Mouse (Mus musculus) adrenal gland, adult (tissue): Measurements from ENCODE around the gene Med16.

Experiments
- DNase-seq, 2 experiments: peaks; one replicate each; pipeline ENCODE4 v3.0.0; 2022 to 2023; ENCODE audit warnings: low spot score in 1 of 2; ENCODE audit not compliant: inconsistent age in 2 of 2

Gene Med16

DNA sequence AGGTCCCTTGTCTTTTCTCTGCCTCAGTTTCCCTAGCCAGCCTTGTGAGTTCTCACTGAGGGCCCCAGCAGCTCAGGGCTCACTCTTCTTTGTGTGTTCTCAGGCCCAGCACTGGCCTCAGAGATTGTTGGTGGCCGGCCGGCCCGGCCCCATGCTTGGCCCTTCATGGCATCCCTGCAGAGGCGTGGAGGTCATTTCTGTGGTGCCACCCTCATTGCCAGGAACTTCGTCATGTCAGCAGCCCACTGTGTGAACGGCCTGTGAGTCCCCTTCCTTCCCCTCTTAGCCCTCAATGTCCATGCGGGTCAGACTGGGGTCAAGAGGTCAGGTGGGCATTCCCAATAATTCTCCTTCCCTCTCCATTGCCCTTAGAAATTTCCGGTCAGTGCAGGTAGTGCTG lies 22.1 kb downstream of the Med16 start:
- DNase-seq: no peak

DNA sequence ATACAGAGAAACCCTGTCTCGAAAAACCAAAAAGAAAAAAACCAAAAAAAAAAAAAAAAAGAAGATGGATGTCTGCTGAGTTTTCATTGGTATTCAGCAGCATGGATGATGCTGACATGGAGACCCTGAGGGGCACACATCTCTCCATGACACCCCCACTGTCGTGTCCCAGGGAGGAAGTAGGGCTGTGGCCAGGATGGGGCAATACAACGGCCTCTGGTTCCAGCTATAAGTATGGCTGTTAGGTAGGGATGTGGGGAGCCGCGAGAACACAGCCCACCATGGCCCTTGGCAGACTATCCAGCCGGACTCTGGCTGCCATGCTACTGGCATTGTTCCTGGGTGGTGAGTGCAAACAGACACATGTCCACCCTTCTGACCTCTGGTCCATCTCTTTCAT lies 22.7 kb downstream of the Med16 start, which contains the start of gene Elane:
Gene Elane, plus strand, starts transcription at position 194 of the 400 bp plus-strand sequence.
- no peak for DNase-seq

DNA sequence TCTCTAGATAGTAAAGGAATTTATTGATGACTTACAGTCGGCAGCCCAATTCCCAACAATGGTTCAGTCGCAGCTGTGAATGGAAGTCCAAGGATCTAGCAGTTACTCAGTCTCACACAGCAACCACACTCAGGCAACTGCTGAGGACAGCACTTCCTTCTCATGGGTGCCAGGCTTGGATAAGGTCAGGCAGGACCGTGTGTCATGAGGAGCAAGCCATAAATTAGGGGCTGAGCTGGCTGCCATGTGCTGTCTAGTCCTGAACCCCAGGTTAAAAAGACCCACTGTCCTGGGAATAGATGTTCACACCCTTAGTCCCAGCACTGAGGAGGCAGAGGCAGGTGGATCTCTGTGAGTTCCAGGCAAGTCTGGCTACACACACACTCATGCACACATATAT lies 23.8 kb downstream of the Med16 start:
- DNase-seq: peak; percentile 45 to 77

DNA sequence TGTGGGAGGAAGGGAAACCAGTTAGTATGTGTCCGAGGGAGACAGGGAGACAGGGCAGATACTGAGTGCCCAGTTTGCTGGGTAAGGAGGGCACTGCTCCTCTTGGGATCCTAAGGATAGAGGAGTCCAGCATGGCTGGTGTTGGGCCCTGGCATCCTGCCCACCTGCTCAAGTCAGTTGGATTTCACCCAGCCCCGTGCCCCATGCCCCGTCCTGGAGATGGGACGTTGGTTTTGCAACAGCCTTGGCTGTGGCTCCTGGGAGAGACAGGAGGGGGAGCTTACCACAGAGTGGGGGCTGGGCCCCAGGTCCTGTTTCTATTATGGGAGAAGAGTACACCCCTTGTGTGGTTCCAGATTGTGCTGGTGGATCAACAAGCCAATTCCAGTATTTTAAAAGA lies 24.3 kb downstream of the Med16 start:
- peak; percentile 67 to 89 for DNase-seq

DNA sequence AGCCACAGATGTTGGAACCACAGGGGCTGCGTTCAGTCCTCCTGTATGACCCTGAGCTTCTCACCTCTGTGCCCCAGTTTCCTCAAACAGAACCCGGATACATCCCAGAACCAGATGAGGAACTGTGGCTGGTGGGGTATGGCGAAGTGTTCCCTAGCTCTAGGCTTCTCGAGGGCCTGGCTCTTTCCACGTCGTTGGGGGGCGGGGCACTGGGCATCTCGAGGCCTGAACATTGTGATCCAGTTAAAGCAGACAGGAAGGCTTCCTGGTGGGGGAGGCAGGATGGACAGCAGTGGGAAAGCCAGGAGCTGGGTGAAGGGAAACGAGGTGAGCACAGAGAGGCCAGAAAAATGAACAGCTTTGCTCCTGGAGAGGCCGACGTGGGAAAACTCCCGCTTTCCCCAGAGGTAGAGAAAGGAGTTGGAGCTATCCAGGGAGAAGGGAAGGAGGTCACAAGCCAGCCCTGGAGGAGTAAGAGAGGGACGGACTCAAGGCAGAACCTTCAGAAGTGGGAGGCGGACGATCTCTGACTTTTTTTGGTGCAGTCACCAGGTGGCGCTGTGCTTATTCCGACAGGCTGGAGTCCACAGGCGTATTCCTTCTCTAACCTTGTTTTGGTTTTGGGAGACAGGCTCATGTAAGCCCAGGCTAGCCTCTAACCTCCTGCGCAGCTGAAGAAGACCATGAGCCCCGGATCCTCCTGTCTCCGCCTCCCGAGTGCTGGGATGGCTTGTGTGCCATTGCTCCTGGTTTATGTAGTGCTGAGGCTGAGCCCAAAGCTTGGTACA lies 25.2 kb downstream of the Med16 start:
- DNase-seq: peak; percentile 79 to 94

DNA sequence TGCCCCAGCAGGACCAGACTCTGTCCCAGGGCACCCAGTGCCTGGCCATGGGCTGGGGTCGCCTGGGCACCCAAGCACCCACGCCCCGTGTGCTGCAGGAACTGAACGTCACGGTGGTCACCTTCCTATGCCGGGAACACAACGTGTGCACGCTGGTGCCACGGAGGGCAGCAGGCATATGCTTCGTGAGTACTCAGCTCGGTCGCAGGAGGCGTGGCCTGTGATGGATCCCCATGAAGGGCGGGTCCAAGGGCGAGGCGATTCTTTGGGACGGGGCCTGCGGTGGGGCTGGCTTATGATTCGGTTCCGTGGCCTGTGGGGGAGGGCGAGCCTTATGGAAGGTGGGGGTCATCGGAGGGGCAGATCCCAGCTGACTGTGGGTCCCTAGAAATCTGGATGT lies 26.7 kb downstream of the Med16 start:
- peak in 1 of 2 experiments; percentile 63 for DNase-seq

DNA sequence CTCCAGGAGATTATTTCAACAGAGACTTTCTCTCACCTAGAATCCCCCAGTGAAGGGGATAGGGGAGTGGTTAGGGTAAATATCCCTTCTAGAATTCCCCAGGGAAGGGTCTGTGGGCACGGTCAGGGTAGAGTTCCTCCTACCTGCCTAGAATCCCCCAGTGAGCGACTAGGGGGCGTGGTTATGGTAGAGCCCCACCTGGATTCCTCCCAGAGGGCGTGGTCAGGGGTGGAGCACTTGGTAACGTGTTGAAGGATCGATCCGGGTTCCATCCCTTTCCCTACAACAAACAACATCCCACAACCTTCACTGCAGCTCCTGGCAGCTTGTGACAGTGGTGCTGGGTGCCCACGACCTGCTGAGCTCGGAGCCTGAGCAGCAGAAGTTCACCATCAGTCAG lies 28.0 kb downstream of the Med16 start:
- no peak for DNase-seq

DNA sequence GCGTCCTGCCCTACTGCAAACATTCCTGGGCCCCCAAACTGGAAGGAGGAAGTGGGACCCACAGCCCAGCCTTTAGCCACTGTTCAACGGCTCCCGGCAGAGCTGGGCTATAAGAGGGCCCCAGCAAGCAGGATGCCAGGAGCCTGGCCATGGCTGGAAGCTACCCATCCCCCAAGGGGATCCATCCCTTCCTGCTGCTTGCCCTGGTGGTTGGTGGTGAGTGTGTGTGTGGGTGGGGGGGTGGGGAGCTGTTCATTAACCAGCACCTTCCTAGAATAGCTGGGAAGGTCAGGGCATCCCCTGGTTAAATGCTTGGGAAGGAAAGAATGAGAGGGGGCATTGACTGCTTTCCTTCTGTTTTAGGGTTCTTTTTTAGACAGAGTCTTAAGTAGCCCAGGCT lies 29.2 kb downstream of the Med16 start:
- no peak for DNase-seq

DNA sequence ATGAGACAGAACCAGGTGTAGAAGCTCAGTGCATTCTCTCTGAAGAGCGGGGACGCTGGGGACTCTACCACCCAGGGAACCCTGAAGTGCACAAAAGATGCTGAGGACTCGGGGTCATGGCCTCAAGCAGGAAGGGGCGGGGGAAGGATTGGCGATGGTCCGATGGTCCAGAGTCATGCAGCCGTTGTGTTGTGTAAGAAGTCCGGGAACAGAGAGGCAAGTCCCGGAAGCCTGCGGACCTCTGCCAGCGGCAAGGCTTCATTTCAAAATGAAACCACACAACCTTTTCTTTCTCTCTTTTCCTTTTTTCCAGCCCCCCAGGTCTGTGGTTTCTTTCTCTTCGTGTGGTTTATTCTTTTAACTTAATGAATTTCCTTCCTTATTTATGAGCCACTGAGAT lies 31.0 kb downstream of the Med16 start:
- peak; percentile 50 to 74 for DNase-seq

DNA sequence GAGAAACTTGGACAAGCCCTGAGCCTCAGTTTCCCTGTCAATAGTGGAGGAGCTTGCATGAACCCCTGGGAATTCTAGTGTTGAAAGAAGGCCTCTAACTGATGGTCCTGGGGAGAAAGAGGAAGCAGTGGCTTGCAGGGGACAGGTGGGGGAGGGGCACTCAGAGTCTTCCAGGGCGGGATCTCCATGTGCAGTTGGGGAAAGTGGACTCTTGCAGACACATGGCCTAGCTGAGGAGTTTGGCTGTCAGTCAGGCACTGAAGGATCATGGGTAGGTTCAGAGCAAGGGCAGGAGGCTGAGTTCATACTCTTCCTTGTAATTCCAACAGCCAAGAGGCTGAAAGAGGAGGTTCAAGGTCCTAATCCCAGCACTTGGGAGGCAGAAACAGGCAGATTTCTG lies 31.5 kb downstream of the Med16 start:
- DNase-seq: no peak

DNA sequence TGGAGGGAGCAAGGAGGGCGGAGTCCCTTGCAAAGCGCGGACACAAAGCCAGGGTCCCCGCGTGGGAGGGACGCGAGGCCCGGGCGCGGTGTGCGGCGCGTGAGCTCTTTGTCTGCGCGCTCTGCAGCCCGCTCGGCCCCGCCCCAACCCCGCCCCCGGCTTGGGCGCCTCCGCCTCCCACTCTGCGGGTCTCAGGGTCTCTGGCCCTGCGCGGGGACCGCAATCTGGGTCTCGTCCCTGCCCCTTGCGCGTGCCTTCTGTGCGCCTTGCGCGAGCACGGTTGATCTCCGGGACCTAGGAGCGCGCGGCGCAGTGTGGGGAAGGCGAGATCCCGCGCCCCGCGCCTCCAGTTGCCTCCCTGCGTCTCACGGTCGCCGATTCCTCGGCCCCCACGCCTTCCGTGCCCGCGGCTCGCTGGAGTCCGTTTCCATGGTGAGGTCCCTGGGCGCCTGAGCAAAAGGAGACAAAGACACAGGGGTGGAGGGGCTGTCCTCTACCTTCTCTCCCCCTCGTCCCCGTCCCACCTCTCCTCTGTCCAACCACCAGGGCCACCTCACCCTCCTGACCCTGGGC lies 34.3 kb downstream of the Med16 start, which contains the start of the genes Prtn3 and Plppr3:
Gene Prtn3, plus strand, starts transcription at position 187 of the 573 bp plus-strand sequence.
Gene Plppr3, minus strand, starts transcription at position 345 of the 573 bp plus-strand sequence.
- DNase-seq: peak in 1 of 2 experiments; percentile 68

DNA sequence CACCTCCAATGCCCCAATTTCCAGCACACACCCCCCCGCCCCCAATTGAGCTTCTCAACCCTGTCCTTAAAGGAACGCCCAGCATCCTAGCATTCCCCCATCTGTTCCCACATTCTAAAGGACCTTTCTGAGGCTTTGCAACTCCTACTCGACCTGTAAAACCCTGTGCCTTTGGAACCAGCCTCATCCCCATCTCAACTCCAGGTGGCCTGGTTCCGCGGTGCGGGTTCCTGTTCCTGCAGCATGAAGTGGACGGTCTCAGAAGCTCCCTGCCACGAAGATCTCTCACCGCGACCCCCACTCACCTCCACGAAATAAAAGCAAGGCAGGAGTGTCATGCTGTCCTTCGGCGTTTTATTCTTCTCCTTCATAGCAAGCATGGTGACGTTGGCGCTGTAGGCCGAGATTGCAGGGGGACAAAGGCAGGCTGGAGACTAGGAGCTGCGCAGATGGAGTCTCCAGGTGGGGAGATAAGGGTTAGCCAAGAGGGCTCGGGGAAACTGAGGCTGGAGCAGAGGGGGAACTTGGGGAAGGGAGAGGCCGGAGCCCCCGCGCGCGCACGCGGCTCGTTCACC lies 34.9 kb downstream of the Med16 start:
- DNase-seq: no peak

DNA sequence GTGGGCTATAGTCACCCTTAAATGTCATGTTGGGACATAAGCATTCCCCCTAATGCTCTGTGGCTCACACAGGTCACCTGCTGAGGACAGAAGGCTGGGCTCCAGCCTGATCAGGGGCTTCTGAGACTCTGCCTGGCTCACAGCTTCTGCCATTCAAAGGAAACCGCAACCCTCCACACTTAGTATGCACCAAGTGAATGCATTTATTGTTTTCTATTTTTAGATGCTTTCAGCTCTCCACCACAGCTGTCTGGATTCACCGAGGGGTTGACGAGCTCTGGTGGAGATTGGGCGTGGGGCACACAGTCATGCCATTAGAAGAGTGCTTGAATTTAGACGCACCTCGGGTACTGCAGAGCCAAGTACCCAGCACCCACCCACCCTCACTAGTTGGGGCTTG lies 35.4 kb downstream of the Med16 start:
- DNase-seq: no peak

DNA sequence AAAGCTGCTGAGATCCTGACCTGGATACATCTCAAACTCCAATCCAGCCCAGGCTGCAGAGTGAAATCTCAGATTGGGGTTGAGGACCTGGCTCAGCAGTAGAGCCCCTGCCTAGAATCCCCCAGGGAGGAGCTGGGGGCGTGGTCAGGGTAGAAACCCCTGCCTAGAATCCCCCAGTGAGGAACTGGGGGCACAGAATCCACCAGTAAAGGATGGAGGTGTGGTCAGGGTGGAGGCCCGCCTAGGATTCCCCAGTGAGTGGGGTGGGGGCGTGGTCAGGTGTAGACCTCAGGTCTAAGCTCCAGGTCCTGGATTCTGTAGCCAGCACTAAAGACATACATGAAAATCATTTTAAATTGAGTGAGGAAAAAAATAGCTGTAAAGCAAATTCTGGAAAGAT lies 35.9 kb downstream of the Med16 start:
- no peak for DNase-seq

DNA sequence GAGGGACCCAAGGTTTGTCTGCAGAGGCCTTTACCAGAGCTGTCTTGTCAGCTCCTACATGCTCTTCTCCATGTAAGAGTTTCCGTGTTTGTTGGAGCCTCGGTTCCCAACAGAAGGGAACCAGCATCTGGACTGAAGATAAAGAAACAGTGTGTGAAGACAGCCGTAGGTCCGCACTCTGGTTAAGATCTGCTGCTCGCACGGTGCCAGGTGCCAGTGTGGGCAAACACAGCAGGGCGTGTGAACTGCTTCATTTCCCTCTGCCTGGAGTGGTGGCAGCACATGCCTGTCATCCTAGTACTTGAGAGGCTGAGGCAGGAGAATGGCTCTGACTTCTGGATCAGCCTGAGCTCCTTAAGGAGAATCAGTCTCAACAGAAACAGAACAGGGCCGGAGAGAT lies 36.9 kb downstream of the Med16 start:
- DNase-seq: no peak

DNA sequence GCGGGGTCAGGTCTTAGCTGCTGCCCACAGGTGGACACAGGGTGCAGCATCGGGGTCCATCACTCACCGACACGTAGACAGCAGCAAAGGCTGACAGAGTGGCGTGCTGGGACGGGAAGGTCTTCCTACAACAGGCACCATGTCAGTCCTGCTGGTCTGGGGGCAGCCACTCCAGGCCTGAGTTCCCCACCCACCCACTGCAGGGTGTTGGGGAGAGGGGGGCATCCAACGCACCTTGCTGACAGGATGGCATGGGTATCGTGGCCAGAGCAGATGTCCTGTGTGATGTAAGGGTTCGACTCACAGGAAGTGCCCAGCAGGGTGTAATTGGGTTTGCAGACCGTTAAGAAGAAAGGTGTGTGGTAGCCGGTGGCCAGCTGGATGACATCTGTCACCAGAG lies 42.1 kb downstream of the Med16 start:
- DNase-seq: peak in 1 of 2 experiments; percentile 34

DNA sequence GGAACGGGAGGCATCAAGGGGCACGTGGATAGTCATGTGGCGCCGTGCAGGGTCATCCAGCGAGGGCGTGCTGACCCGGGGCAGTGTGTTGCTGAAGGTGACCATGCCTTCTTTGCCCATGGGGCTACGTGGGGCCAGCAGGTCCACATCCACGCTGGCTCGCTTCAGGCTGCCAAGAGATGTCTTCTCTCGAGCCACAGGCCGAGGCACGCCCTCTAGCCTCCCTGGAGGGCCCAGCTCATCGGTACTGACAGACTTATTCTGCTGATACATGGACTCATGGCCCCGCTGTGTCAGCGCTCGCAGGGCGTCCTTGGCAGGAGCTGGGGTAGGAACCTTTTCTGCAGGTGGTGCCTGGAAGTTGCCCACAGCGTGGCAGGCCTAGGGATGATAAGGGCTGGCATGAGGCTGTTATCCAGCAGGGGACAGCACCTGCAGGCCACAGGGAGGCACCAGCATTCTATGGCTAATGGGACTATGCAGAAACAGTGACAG lies 42.9 kb downstream of the Med16 start:
- peak; percentile 66 to 91 for DNase-seq

DNA sequence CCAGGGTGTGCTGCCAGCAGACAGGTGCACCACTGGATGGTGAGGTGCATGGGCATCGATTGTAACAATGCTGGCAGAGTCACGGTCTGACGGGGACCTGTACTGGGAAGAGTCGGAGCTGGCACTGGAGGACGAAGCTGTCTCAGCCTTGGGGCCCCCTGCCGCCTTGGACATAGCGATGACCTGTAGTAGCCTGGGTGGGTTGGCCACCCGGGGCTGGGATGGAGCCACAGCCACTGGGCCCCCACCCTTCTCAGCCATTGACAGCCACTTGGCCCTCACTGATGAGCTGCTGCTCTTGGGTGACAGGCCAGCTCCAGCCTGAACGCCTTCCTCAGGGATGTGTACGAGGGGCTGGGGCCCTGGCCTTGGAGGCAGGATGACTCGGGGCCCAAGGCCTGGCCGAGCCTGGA lies 43.5 kb downstream of the Med16 start:
- peak; percentile 45 to 77 for DNase-seq

DNA sequence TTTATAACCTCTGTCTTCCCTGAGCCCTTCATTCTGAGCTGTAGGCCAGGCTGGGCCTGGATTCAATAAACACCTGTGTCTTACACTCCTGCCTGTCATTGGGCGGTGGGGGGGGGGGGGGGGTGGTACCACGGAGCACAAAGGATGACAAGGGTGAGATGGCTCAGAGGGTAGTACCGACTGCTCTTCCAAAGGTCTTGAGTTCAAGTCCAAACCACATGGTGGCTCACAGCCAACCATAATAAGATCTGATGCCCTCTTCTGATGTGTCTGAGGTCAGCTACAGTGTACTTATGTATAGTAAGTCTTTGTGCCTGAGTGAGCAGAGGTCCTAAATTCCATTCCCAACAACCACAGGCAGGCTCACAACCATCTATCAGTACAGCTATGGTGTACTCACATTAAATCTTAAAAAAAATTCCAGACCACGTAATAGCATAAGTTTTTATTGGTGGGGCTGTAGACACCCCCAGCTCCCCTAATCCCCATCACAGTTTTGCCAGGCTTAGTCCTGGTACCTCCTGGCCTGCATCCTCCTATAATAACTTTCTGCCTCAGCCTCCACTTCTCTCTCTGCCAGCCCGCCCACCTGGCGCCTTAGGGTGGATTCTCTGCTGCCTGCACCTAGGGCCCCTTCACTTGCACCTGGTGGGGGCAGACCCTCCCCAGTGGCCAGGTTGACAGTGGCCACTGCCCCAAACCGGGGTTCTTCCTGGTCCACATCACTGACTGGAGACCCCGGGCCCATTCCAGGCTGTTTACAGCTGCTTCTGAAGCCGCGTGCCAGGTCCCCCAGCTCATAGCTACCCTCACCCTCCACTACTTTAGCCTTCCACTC lies 44.2 kb downstream of the Med16 start:
- peak in 1 of 2 experiments; percentile 56 for DNase-seq

DNA sequence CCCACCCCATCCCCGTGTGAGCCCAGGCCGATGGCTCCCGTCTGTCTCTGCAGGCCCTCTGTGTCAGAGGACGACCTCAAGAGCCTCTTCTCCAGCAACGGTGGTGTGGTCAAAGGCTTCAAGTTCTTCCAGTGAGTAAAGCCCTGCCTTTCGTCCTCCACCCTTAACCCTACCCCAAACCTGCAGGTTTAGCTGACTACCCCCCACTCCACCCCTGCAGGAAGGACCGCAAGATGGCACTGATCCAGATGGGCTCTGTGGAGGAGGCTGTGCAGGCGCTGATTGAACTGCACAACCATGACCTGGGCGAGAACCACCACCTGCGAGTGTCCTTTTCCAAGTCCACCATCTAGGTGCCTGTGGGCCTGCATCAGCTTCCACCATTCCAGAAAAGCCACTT lies 45.8 kb downstream of the Med16 start:
- peak in 1 of 2 experiments; percentile 48 for DNase-seq
